Mouse (Mus musculus) gastrocnemius, adult 2 months (tissue): Measurements from ENCODE around the gene Kcne1. TPM values are rescaled to one million over a fixed set of nuclear protein-coding genes. Genes with fewer than 3 reads are reported as not detected.
A peak's percentile ranks its signal among the peaks of the same experiment; 100 is the strongest.

Experiments
- DNase-seq: peaks from one replicate; pipeline ENCODE4 v3.0.0; 2022
- H3K27ac ChIP-seq: fragments of 200-600 bp; 2 replicates; pipeline ENCODE4 v1.8.1; 2022; ENCODE audit warnings: mild to moderate bottlenecking
- H3K4me3 ChIP-seq: fragments of 200-600 bp; 2 replicates; pipeline ENCODE4 v1.8.1; 2022; ENCODE audit warnings: mild to moderate bottlenecking, moderate library complexity
- CTCF ChIP-seq: fragments of 200-600 bp; IDR thresholded peaks from 2 replicates; pipeline ENCODE4 v1.8.1; 2022; ENCODE audit warnings: antibody characterized with exemption, mild to moderate bottlenecking, moderate library complexity
- intact Hi-C: fragments of 180-260 bp; cut with DNase I; formaldehyde crosslinking; loops from one replicate; pipeline ENCODE4 v1.15.1; 2025
- long read RNA-seq, 2 experiments: library from polyadenylated mRNA; stranded (forward); transcript quantifications; one replicate each; pipeline ENCODE4 v2.0.0; 2021
- total RNA-seq, 2 experiments: library from RNA; stranded (reverse); gene quantifications; 2 replicates each; pipeline ENCODE4 v1.2.3; 2021

Gene Kcne1
- not detected for total RNA-seq
- long read RNA-seq, experiment 1, result 0 reads
- long read RNA-seq, experiment 2, result 0 reads

GRCm38 (mm10) chr16:92359229-92359628 lies at the start of gene Kcne1:
Kcne1 (minus strand) TSS chr16:92359468.
- no peak within 1 kb of the TSS for H3K27ac ChIP-seq
- no peak within 1 kb of the TSS for H3K4me3 ChIP-seq
- no peak for TF ChIP-seq CTCF

GRCm38 (mm10) chr16:92407883-92408282 lies 48.6 kb upstream of the Kcne1 start:
- intact Hi-C loops, result no loop called here
- Histone ChIP-seq H3K27ac (no peak overlapping the region), H3K4me3 (no peak overlapping the region)
- no peak for TF ChIP-seq CTCF
- no peak for DNase-seq

More at GRCm38 (mm10) chr16:92359229-92359628, at the start of gene Kcne1:
- intact Hi-C loops, result no loop called here
- no peak for DNase-seq

- intact Hi-C loops, result no loop called here
- Histone ChIP-seq H3K27ac (no peak overlapping the region), H3K4me3 (no peak overlapping the region)
- DNase-seq, result no peak
- TF ChIP-seq CTCF, result no peak
Observed at GRCm38 (mm10) chr16:92404141-92404540, 44.9 kb upstream of the Kcne1 start.

GRCm38 (mm10) chr16:92403069-92403468 lies 43.8 kb upstream of the Kcne1 start:
- Histone ChIP-seq H3K4me3 (no peak overlapping the region; the same call in 1 of the 2 replicates), H3K27ac (peak overlapping the region; percentile 68)
- no peak for TF ChIP-seq CTCF
- peak; percentile 65 for DNase-seq
- intact Hi-C loops, result loop anchor here (2.0 kb wide), 1 partner anchor 26 kb away; no protein-coding TSS in a partner anchor

DNA sequence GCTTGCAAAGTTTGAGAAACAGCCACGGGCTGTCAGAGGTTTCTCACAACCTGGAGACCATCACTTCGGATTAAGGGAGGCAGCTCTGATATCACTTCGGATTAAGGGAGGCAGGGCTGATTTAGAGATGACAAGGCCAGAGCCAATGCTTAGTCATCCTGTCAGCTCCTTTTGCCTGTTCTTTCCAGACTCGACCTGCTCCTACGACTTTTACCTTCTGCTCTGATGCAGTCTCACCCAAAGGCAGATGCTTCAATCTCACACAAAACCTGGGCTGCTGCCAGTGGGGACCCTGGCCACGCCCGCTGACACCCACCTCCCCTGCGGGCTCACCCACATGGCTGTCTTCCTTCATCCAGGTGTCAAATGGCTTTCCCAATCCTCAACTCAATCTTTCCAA lies 42.9 kb upstream of the Kcne1 start:
- no peak for DNase-seq
- intact Hi-C loops, result loop anchor here (2.0 kb wide), 1 partner anchor 27 kb away; no protein-coding TSS in a partner anchor

DNA sequence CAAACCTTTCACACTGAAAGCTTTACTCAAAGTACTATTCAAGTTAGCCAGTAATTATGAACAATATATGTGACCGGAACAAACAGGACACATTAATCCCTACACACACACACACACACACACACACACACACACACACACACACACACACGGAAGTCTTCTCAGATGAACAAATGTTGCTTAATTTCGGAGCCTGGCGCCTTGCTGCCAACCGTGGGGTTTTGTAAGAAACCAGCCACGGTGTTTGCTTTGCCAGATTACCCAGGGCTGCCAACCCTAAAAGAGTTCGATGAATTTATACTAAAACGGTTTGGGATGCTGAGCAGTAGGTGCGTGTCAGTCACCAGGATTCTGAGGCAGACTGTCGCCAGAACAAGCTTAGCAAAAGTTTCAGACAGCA lies 41.9 kb upstream of the Kcne1 start:
- no peak for DNase-seq
- intact Hi-C loops, result loop anchor here (2.0 kb wide), 1 partner anchor 38 kb away; no protein-coding TSS in a partner anchor
- no peak for TF ChIP-seq CTCF
- H3K27ac ChIP-seq, result peak overlapping the region; percentile 10; the same call in 1 of the 2 replicates
- no peak overlapping the region for H3K4me3 ChIP-seq

More for the DNA sequence above, 42.9 kb upstream of the Kcne1 start:
- no peak overlapping the region for H3K4me3 ChIP-seq
- peak overlapping the region; percentile 68 for H3K27ac ChIP-seq
- TF ChIP-seq CTCF, result no peak

DNA sequence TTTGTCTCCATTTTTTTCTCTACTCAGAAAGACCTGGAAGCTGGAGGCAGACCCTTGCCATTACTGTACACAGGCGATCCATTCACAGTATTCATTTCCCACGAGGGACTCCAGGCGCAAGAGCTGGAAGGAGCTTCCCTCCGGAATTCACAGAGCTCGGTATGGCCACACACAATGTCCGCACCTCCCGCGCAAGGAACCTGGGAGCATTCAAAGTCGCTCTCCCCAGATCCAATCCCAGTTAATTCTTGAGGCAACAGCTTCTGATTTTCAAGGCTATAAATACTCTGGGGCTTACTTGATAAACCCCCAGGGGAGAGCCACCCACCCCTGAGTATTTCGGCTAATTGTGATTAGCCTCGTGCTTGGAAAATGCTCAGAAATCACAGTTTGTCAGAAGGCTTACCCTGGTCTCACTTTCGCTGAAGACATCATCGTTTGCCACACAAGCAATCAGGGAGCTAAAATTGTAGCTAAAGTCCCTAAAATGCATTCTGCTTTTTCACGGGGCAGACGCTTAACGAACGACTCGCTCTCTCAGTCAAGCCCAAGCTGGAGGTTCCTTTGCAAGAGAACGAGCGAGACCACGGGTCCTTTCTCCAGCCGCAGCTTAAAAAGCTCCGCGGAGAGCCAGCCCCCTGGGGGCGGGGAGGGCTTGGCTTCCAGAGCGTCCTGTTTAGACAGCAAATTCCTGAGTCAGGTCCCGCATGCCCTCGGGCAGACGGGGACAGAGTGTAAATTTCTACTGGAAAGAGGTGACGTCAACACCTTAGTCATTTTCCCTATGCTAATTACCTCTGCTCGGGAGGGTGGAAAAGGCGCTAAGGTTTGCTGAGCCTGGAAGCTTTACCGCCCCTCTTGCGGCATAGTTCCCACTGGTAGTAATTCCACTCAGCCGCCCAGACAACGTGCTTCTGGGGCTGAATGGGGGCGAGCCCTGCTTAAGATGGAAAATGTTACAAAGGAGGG lies 40.5 kb upstream of the Kcne1 start:
- Histone ChIP-seq H3K4me3 (peak overlapping the region; percentile 74), H3K27ac (peak overlapping the region; percentile 90)
- DNase-seq, result peak; percentile 90
- no peak; the same call in 1 of the 2 replicates for TF ChIP-seq CTCF
- intact Hi-C loops, result loop anchor here (2.0 kb wide), 1 partner anchor 39 kb away; no protein-coding TSS in a partner anchor

GRCm38 (mm10) chr16:92398574-92399118 lies 39.4 kb upstream of the Kcne1 start:
- intact Hi-C loops, result no loop called here
- no peak for DNase-seq
- TF ChIP-seq CTCF, result peak; percentile 29; the same call in 1 of the 2 replicates
- H3K4me3 ChIP-seq, result peak overlapping the region; percentile 74
- H3K27ac ChIP-seq, result peak overlapping the region; percentile 90

DNA sequence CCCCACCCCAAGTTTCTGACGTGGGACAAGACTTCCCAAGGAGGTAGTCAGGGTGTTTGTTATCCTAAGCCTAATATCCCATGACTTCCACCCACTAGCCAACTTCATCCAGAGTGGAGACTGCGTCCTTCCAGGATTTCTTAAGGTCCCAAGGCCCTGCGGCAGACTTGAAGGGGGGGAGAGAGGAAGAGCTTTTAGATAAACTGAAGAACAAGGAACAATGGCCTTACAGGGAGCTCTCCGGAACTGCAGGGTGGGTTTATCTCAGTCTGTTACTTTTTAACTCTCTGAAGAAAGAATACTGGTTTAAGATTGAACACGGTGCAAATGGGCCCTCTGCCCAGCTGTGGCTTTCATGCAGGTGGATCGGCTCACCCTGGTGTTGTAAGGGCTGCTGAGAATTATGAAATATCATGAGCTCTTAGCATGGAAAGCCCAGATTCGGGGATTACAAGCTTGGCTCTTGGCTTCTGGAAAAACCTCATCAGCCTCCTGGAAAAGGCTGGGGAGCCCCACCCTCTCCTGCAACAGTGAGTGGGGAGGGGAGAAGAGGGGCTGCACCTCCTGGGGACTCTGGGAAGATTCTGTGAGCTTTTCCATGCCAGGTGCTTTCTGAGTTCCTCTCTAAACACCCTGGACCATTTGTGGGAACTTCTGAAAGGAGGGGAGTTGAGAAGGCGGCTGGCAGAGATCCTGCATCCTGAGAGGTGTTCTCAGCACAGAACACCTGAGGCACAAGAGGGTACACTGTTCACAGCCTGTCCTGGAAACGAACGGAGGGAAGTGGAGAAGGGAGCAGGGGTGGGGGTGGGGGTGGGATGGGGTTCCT lies 38.7 kb upstream of the Kcne1 start:
- peak overlapping the region; percentile 90 for H3K27ac ChIP-seq
- no peak for TF ChIP-seq CTCF
- peak; percentile 50 for DNase-seq
- H3K4me3 ChIP-seq, result peak overlapping the region; percentile 74
- intact Hi-C loops, result no loop called here

DNA sequence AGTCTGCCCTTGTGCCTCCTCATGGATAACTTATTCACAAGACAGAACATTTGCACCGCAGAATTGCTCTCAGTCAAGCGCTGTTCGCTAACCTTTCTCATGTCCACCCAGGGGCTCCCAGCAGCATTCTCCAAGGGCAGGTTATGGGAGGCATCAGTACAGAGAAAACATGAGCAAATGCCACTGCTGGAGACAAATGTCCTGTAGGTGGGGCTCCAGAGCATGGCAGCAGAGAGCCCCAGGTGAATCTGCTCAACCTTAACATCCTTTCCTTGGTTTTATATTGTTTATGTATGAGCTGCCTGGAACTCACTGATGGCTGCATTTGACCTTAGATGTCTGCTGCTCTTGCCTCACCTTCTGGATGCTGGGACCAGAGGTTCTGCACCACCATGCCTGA lies 34.5 kb upstream of the Kcne1 start:
- peak; percentile 57 for TF ChIP-seq CTCF
- Histone ChIP-seq H3K4me3 (no peak overlapping the region), H3K27ac (no peak overlapping the region)
- peak; percentile 24 for DNase-seq
- intact Hi-C loops, result no loop called here

DNA sequence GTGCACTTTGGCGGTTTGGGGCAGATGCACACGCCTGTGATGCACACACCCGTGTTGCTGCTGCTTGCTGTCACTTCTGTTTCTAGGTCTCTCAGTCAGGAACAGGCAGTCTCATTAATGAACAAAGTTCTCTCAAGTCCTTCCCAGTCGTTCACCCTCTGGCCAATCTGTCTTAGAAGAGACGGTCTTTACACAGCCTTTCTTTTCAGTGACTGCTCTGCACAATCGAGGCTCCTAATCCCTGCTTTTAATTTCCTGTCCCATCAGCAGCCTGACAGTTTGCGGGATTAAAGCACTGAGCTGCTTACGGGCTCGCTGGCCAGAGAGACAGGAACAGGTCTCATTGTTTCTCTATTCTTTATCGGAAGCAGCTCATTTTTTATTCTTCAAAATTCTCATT lies 28.4 kb upstream of the Kcne1 start:
- no peak overlapping the region for H3K27ac ChIP-seq
- H3K4me3 ChIP-seq, result no peak overlapping the region
- TF ChIP-seq CTCF, result no peak
- intact Hi-C loops, result no loop called here
- no peak for DNase-seq

DNA sequence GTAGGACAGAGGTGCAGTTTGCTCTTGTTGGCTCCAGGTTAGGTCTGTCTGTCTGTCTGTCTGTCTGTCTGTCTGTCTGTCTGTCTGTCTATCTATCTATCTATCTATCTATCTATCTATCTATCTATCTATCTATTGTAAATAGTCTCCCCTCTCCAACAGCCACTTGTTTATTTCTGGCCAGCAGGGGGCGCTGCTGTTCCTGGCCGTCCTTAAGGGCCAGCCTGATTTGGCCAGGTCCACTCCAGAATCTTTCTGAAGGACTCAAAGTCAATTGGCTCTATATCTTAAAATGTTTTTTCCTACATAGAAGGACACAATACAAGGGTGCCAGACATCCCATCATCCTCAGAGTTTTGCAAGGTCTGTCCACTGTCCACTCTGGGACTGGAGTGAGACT lies 25.8 kb upstream of the Kcne1 start:
- DNase-seq, result peak; percentile 87
- H3K27ac ChIP-seq, result no peak overlapping the region
- no peak overlapping the region for H3K4me3 ChIP-seq
- peak; percentile 71 for TF ChIP-seq CTCF
- intact Hi-C loops, result loop anchor here (1.0 to 2.0 kb wide), 2 partner anchors 60 to 72 kb away; no protein-coding TSS in a partner anchor
